In the genomic region with DNA sequence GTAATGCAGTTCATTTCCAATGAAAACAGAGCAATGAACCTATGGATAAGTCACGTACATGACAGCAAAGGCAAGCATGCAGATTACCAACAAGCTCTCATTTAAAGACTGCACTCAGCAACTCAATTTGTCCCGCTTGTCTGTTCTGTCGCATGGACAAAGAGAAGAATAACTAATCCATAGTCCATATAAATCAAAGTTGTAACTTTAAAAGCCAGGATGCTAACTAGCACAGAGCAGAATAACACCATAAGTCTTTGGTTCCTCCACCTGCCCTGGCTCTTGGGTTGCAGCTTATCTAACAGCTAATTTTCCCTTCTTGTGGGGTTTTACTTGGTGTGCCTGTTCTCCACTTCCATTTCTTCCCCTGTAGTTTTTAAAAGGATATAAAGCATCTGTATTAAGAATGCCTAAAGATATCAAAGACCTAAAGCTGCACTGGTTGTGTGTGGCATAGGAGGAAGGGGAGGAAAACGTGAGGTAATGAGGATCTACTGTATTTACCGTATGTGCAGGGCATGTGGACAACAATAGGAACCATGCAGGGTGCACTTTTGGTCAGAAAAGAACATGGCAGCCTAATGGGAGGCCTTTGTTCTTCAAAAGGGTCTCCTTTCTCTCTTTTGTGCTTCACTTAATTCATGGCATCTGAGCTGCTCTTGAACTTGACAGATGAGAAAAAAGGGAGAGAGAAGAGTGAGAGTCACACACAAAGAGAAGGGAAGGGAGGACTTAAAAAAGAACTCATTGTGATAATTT, we compare ENCODE assay signal across 10 mouse cellular contexts. TPM values are rescaled to one million over a fixed set of nuclear protein-coding genes. Genes with fewer than 3 reads are reported as not detected.
DNase-seq lines count a peak whose midpoint lies in the region; ATAC-seq and TF ChIP-seq lines count a peak whose summit lies in the region.
"Had no signal": no experiment of that assay in that cellular context is flagged by ENCODE, and none has a peak within 500 bp of the region (broad histone marks: within the 10 kb centered on the region; RNA-seq: fewer than 3 reads in every experiment).

No protein-coding gene starts in this region.

- H3K27ac ChIP-seq in forebrain, embryonic 15.5 days (replicated peaks) = peak overlapping the region; percentile 87
- H3K27ac ChIP-seq in midbrain, embryonic 11.5 days (ENCODE audit: low read depth, low read length) = no peak overlapping the region
- H3K27ac ChIP-seq in thymus, adult 2 months (ENCODE audit: control insufficient read depth, insufficient read depth, low read length) = no peak overlapping the region
- H3K27ac ChIP-seq in heart, embryonic 12.5 days (ENCODE audit: poor library complexity, severe bottlenecking) = no peak overlapping the region
- H3K27ac ChIP-seq: heart, adult 2 months; liver, embryonic 15.5 days had no signal

- peak; percentile 61 for DNase-seq in ES-CJ7 (ENCODE audit: low read depth, low spot score)
- peak; percentile 24 for DNase-seq in brain, embryonic 18.5 days (ENCODE audit: low read depth, low spot score)
- peak; percentile 92 for DNase-seq in midbrain, embryonic 11.5 days (ENCODE audit: low spot score, missing footprints)
- DNase-seq in yolk sac, embryonic 10.5 days (ENCODE audit: low spot score) = no peak
- no peak for DNase-seq in thymus, adult 2 months

- H3K4me2 ChIP-seq in forebrain, embryonic 15.5 days (replicated peaks) = no peak overlapping the region; the same call in 1 of the 2 replicates
- no peak overlapping the region for H3K4me2 ChIP-seq in midbrain, embryonic 11.5 days
- H3K4me2 ChIP-seq in heart, embryonic 12.5 days = no peak overlapping the region
- H3K4me2 ChIP-seq: liver, embryonic 15.5 days had no signal

- H3K27me3 ChIP-seq in forebrain, embryonic 15.5 days = no peaks in the 10 kb centered on the region
- H3K27me3 ChIP-seq in midbrain, embryonic 11.5 days (ENCODE audit: control insufficient read depth, insufficient read depth, low read length) = no peaks in the 10 kb centered on the region
- H3K27me3 ChIP-seq in thymus, adult 2 months (ENCODE audit: control insufficient read depth, insufficient read depth, low read length) = no peaks in the 10 kb centered on the region
- H3K27me3 ChIP-seq in heart, embryonic 12.5 days (replicated peaks) = no peaks in the 10 kb centered on the region
- H3K27me3 ChIP-seq: liver, embryonic 15.5 days had no signal

- ATAC-seq in forebrain, embryonic 15.5 days (replicated peaks) = peak; percentile 94
- ATAC-seq in midbrain, embryonic 11.5 days (ENCODE audit: low FRiP score) = peak; percentile 83
- no peak for ATAC-seq in inflammation-experienced regulatory T-cells, adult 6 months
- ATAC-seq in heart, embryonic 12.5 days (ENCODE audit: insufficient number of reproducible peaks, low FRiP score) = no peak

- no peak overlapping the region for H3K4me3 ChIP-seq in forebrain, embryonic 15.5 days
- no peak overlapping the region for H3K4me3 ChIP-seq in midbrain, embryonic 11.5 days (ENCODE audit: low read depth, low read length)
- H3K4me3 ChIP-seq in thymus, adult 2 months (ENCODE audit: control insufficient read depth, insufficient read depth, low read length) = no peak overlapping the region
- H3K4me3 ChIP-seq in heart, embryonic 12.5 days = no peak overlapping the region
- H3K4me3 ChIP-seq: heart, adult 2 months; liver, embryonic 15.5 days had no signal

- TF ChIP-seq CTCF in thymus, adult 2 months (IDR thresholded peaks at IDR 0.05; ENCODE audit: borderline replicate concordance, control insufficient read depth, extremely low read depth, insufficient read depth, low read length, poor library complexity) = no peak

- H3K4me1 ChIP-seq in forebrain, embryonic 15.5 days = peaks cover 27% of the 10 kb centered on the region
- peaks cover 10% of the 10 kb centered on the region for H3K4me1 ChIP-seq in midbrain, embryonic 11.5 days (ENCODE audit: control insufficient read depth, insufficient read depth, low read length)
- no peaks in the 10 kb centered on the region for H3K4me1 ChIP-seq in thymus, adult 2 months (replicated peaks; ENCODE audit: control insufficient read depth, insufficient read depth, low read length)
- peaks cover 17% of the 10 kb centered on the region for H3K4me1 ChIP-seq in heart, embryonic 12.5 days (replicated peaks)

- TF ChIP-seq POLR2A in thymus, adult 2 months (IDR thresholded peaks at IDR 0.05; ENCODE audit: control insufficient read depth, extremely low read depth, insufficient read depth, low read length, poor library complexity) = no peak

- no peak overlapping the region for H3K9ac ChIP-seq in forebrain, embryonic 15.5 days (replicated peaks)
- H3K9ac ChIP-seq in midbrain, embryonic 11.5 days (ENCODE audit: low read length) = no peak overlapping the region
- no peak overlapping the region for H3K9ac ChIP-seq in heart, embryonic 12.5 days
- H3K9ac ChIP-seq: liver, embryonic 15.5 days had no signal

- 6% methylated on average over 5 of the region's 5 CpGs for whole genome bisulfite sequencing in forebrain, embryonic 15.5 days
- WGBS in midbrain, embryonic 11.5 days = 43% methylated on average over 5 of the region's 5 CpGs
- WGBS in thymus, adult 2 months = 97% methylated on average over 5 of the region's 5 CpGs
- 80% methylated on average over 5 of the region's 5 CpGs for WGBS in heart, embryonic 12.5 days

- H3K9me3 ChIP-seq in forebrain, embryonic 15.5 days = no peaks in the 10 kb centered on the region
- no peaks in the 10 kb centered on the region for H3K9me3 ChIP-seq in midbrain, embryonic 11.5 days (ENCODE audit: control insufficient read depth, low read length)
- no peaks in the 10 kb centered on the region for H3K9me3 ChIP-seq in heart, embryonic 12.5 days (replicated peaks)
- H3K9me3 ChIP-seq: liver, embryonic 15.5 days had no signal

- H3K36me3 ChIP-seq in forebrain, embryonic 15.5 days = 0 out of 2 replicates have a peak, but pooled peaks cover 3% of the 10 kb centered on the region
- H3K36me3 ChIP-seq in midbrain, embryonic 11.5 days (ENCODE audit: control insufficient read depth, insufficient read depth, low read length) = no peaks in the 10 kb centered on the region
- no peaks in the 10 kb centered on the region for H3K36me3 ChIP-seq in thymus, adult 2 months (ENCODE audit: control insufficient read depth, insufficient read depth, low read length)
- peaks cover 4% of the 10 kb centered on the region; the same call in 1 of the 2 replicates for H3K36me3 ChIP-seq in heart, embryonic 12.5 days
- H3K36me3 ChIP-seq: liver, embryonic 15.5 days had no signal

RNA-seq across cellular contexts. Expression of gene Pou2f1, which starts 36.1 kb away (rescaled TPM):
- 21.9 and 22.8 TPM in 2 replicates for polyA plus RNA-seq in forebrain, embryonic 15.5 days (2015; fragmentation: Nextera tagmentation; extraction: Ambion mirVana)
- polyA plus RNA-seq in midbrain, embryonic 11.5 days (2014; fragmentation: Nextera tagmentation; extraction: Ambion mirVana) = 31.3 and 32.1 TPM in 2 replicates
- polyA plus RNA-seq in thymus, adult 2 months (2012; rRNA removed) = 39.7 and 53.4 TPM in 2 replicates
- 10 to 100 TPM; 26.0 to 60.8 (median 47.6) TPM for polyA plus RNA-seq in inflammation-experienced regulatory T-cells, adult 6 months (2017; shearing (Covaris generic))
- polyA plus RNA-seq in heart, embryonic 12.5 days (2016; fragmentation: Nextera tagmentation; extraction: Ambion mirVana) = 11.9 and 12.8 TPM in 2 replicates

Comparison
In these comparisons a context has a peak if more than half of its experiments do, and no peak if none do; other contexts are left out.
1. DNase-seq: peak in ES-CJ7 (single experiment), brain, embryonic 18.5 days (single experiment) and midbrain, embryonic 11.5 days (single experiment); none in yolk sac, embryonic 10.5 days (single experiment) and thymus, adult 2 months (single experiment).
2. ATAC-seq: peak in forebrain, embryonic 15.5 days (single experiment) and midbrain, embryonic 11.5 days (single experiment); none in inflammation-experienced regulatory T-cells, adult 6 months (single experiment) and heart, embryonic 12.5 days (single experiment).